Mouse (Mus musculus): ENCODE data around the gene Fam107b. TPM values are rescaled to one million over a fixed set of nuclear protein-coding genes. Genes with fewer than 3 reads are reported as not detected.

Fam107b gene
- polyA plus RNA-seq, 1 experiment, result 33.9 TPM

DNA sequence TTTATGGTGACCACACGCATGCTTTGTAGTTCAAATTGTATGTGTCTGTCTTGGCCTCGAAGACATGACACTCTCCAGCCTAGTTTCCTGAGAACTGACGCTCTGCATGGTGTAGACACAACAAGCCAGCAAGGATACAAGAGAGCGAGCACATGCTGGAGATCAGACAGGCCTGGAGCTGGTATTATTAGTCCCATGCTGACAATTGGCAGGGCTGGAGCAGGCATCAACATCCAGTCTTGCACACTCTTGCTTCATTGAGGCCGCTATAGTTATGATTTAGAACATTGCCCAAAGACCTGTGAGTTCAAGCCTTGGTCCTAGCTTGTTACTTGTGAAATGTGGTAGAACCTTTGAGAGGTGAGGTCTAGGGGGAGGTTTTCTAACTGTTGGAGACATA, 66.5 kb downstream of the Fam107b start:
- DNase-seq (ENCODE audit: low read depth), result no peak

DNA sequence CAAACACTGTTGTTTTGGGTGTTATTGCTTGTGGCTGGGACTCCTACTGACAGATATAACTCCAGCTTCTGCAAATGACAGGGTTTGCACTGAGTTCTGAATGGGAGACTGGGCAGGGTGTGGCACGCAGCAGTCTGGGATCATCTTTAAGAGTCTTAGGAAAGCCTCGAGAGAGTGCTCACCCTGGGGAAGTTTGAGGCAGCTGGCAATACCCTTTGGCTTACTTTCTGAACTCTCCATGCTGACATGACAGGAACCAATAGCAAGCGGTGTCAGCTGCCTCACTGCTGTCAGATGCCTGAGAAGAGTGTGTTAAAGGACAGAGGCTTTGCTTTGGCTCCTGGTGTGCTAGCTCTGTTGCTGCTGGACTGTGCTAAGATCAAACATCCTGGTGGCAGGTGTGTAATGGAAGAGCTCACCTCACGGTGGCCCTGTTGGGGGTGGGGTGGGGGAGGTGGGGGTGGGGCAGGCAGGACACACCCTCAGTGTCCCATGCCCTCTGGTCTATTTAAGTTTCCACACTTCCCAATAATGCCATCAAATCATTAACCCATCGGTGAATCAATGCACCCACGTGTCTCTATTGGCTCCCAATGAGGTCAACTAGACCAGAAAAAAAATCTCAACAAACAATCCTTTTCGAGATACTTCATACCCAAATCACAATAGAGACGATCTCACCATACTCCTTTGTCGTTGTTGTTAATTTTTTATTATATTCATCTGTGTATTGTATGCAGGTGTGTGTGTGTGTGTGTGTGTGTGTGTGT, 70.9 kb downstream of the Fam107b start:
- no peak for DNase-seq (ENCODE audit: low read depth)
- TF ChIP-seq POLR2A (IDR thresholded peaks at IDR 0.05; ENCODE audit: borderline replicate concordance, extremely low read depth, insufficient read depth, insufficient read length, poor library complexity, severe bottlenecking) (no peak), CTCF (IDR thresholded peaks at IDR 0.05; ENCODE audit: borderline replicate concordance, extremely low read depth, insufficient read depth, insufficient read length) (no peak)

More for the DNA sequence above, 66.5 kb downstream of the Fam107b start:
- TF ChIP-seq CTCF (IDR thresholded peaks at IDR 0.05; ENCODE audit: borderline replicate concordance, extremely low read depth, insufficient read depth, insufficient read length), result no peak
- TF ChIP-seq POLR2A (IDR thresholded peaks at IDR 0.05; ENCODE audit: borderline replicate concordance, extremely low read depth, insufficient read depth, insufficient read length, poor library complexity, severe bottlenecking), result no peak

DNA sequence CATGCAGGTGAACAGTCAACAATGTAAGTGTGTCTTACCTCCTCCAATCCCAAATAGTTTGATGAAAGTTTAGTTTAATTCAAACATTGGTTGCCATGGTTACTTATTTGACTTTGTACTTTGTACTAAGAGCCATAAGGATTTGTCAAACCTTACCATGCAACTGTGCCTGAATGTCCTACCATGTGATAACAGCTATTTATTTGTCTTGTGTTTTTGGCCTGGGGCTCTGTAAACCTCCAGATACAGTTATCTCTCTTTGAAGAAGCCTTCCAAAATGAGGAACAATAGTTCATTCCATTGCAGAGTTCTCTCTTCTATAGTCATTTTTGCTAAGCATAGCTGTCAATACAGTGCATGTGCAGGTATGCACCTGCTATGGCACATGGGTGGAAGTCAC, 72.7 kb downstream of the Fam107b start:
- no peak for DNase-seq (ENCODE audit: low read depth)

DNA sequence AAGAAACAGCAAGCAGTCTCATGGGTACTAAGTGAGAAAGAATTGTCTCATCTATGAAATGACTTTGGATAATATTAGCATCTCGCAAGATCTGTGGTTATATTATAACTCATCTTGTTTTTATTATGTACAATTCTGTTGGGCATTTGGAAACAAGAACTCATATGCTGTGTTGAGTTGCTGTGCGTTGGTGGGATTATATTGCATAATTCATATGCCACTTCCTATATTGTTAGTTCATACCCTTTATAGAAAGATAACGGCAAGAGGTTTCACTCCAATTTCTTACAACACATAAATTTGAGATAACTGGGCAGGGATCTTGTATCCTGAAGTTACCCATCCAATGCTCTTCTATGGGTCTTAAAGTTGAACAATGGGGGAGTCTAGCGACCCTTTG, 75.5 kb downstream of the Fam107b start:
- DNase-seq (ENCODE audit: low read depth), result no peak
- TF ChIP-seq POLR2A (IDR thresholded peaks at IDR 0.05; ENCODE audit: borderline replicate concordance, extremely low read depth, insufficient read depth, insufficient read length, poor library complexity, severe bottlenecking), result no peak
- TF ChIP-seq CTCF (IDR thresholded peaks at IDR 0.05; ENCODE audit: borderline replicate concordance, extremely low read depth, insufficient read depth, insufficient read length), result no peak

More for the DNA sequence above, 72.7 kb downstream of the Fam107b start:
- no peak for TF ChIP-seq POLR2A (IDR thresholded peaks at IDR 0.05; ENCODE audit: borderline replicate concordance, extremely low read depth, insufficient read depth, insufficient read length, poor library complexity, severe bottlenecking)
- no peak for TF ChIP-seq CTCF (IDR thresholded peaks at IDR 0.05; ENCODE audit: borderline replicate concordance, extremely low read depth, insufficient read depth, insufficient read length)

DNA sequence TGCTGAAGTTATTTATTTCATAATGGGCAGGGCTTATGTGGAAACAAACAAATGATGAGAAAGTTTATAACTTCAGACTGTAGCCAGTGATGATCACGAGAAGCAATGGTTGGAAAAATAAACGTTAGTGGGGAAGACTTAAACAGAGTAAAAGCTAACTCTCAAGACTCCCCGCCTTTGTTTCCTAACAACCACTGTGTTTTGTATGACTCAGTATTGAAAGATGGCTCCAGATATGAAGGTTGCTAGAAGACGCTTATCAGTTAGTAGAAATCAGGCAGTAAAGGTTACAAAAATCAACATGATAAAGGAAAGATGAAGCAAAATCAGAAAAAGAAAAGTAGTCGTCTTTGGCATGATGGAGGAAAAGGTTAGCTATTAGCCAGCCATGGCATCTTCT, 78.9 kb downstream of the Fam107b start:
- TF ChIP-seq CTCF (IDR thresholded peaks at IDR 0.05; ENCODE audit: borderline replicate concordance, extremely low read depth, insufficient read depth, insufficient read length), result no peak
- no peak for TF ChIP-seq POLR2A (IDR thresholded peaks at IDR 0.05; ENCODE audit: borderline replicate concordance, extremely low read depth, insufficient read depth, insufficient read length, poor library complexity, severe bottlenecking)
- no peak for DNase-seq (ENCODE audit: low read depth)

DNA sequence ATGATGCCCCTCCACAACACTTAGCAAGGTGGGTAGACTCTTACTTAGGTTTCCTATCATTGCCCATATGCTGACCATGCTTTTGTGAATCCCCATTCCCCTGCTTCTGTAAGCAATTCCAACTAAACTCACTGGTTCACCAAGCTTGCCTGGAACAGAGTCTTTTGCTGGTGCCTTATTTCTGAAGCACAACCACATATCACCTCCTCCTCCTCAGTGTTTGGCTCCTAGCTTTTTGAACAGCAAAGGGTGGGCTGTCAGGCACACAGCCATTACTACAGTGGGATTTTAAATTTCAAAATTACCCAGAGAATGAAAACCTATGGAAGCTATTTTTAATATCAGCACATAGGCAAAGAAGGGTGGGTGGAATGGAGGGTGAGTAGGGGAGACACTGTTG, 84.3 kb downstream of the Fam107b start:
- no peak for DNase-seq (ENCODE audit: low read depth)
- no peak for TF ChIP-seq POLR2A (IDR thresholded peaks at IDR 0.05; ENCODE audit: borderline replicate concordance, extremely low read depth, insufficient read depth, insufficient read length, poor library complexity, severe bottlenecking)
- no peak for TF ChIP-seq CTCF (IDR thresholded peaks at IDR 0.05; ENCODE audit: borderline replicate concordance, extremely low read depth, insufficient read depth, insufficient read length)

DNA sequence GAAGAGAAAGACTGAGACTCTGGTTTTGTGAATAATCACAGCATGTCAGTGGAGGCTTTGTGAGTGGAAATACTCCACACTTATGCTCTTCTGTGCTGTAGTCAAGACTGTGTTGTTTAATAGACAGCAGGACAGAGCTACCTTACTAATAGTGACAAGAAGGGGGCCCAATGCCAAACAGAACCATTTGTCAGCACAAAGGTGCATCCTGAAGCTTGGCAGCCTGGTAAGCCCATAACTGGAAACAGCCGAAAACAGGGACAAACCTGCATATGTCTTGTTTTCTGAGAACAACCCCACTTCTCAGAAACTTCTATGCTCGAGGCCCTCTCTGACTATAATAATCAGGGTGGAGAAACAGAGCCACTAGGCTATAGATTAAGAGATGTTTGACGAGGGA, 85.8 kb downstream of the Fam107b start:
- TF ChIP-seq POLR2A (IDR thresholded peaks at IDR 0.05; ENCODE audit: borderline replicate concordance, extremely low read depth, insufficient read depth, insufficient read length, poor library complexity, severe bottlenecking), result no peak
- DNase-seq (ENCODE audit: low read depth), result no peak

DNA sequence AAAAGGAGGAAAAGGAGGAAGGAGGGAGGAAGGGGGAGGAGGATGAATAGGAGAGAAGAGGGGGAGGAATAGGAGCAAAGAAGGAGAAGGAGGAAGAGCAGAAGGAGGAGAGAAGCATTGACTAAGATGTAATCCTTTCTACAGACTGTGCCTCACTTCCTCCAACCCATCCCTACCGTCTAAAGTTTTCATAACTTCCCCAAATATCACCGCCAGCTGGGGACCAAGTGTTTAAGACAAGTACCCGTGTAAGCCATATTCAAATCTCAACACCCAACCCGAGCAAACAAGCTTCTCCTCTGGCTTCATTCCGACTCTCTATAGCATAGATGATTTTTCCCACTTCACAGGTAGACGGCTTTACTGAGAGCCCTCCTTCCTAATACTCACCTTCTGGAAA, 86.5 kb downstream of the Fam107b start:
- DNase-seq (ENCODE audit: low read depth), result no peak

DNA sequence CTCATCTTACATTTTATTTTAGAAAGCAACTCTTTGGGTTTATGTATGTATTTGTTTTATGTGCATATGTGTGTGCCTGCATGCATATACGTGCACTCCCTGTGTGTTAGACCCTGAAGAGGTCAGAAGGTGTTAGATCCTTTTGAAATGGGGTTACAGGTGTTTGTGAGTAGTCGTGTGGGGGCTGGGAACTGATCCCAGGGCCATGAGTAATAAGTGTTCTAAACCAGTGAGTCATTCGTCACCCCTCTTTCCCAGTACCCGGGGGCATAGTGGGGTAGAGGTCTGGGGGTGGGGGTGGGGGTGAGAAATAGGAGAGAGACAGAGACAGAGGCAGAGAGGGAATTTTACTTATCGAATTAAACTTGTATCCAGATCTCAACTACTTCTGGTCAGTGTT, 87.1 kb downstream of the Fam107b start:
- TF ChIP-seq POLR2A (IDR thresholded peaks at IDR 0.05; ENCODE audit: borderline replicate concordance, extremely low read depth, insufficient read depth, insufficient read length, poor library complexity, severe bottlenecking) (no peak), CTCF (IDR thresholded peaks at IDR 0.05; ENCODE audit: borderline replicate concordance, extremely low read depth, insufficient read depth, insufficient read length) (no peak)
- no peak for DNase-seq (ENCODE audit: low read depth)

More for the DNA sequence above, 86.5 kb downstream of the Fam107b start:
- TF ChIP-seq POLR2A (IDR thresholded peaks at IDR 0.05; ENCODE audit: borderline replicate concordance, extremely low read depth, insufficient read depth, insufficient read length, poor library complexity, severe bottlenecking) (no peak), CTCF (IDR thresholded peaks at IDR 0.05; ENCODE audit: borderline replicate concordance, extremely low read depth, insufficient read depth, insufficient read length) (no peak)

DNA sequence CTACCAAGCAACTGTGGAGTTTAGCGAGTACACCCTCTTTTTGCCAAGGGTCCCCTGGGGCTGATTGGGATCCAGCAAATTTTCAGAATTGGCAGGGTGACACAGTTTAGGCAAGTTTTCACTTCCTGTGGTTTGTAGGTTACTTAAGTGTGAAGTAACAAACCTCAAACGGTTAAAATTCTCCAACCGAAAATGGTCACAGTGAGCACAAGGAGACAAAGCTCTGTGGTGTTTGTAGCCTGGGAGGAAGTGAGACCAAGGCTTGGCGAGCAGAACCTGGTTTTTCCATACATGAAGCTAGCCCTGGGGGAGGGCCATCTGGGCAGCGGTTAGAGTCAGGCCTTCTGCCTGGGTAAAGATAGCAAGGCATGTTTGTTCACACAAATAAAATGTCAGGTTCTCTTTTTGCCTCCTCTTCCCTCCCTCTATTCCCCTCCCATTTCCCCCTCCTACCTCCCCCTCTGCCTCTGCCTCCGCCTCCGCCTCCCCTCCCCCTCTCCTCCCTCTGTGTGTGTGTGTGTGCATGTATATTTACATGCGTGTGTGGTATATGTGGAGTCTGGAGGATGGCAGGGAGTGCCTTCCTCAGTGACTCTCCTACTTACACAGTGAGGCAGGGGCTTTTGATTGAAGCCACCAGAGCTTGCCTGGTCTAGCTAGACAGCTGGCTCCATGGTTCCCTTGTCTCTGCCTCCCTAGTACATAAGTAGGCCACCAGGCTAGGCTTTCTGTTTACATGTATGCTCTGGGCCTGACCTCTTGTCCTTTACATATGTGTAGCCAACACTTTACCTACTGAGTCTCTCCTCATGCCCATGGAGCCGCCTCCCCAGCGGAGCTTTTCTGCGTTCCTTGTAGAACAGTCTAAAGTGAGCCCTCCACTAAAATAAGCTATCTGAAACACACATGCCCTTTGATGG, 87.8 kb downstream of the Fam107b start:
- TF ChIP-seq CTCF (IDR thresholded peaks at IDR 0.05; ENCODE audit: borderline replicate concordance, extremely low read depth, insufficient read depth, insufficient read length), result no peak
- no peak for TF ChIP-seq POLR2A (IDR thresholded peaks at IDR 0.05; ENCODE audit: borderline replicate concordance, extremely low read depth, insufficient read depth, insufficient read length, poor library complexity, severe bottlenecking)
- DNase-seq (ENCODE audit: low read depth), result no peak

DNA sequence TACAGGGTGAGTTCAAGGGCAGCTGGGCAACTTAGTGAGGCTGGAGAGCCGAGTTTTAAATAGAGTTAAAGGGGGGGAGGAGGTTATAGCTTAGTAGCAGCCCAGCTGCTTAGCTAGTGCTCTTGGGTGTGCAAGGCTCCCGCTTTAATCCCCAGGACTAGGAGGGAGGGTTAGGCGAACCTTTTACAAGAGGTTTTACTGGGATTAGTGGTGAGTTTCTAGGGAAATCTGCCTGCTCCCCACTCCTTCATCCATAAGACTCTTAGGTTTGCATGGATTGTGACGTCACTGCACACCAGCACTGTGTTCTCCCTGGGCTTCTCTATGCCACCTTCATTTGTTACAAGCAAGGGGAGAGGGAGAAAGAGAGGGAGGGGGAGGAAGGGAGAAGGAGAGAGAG, 88.6 kb downstream of the Fam107b start:
- TF ChIP-seq CTCF (IDR thresholded peaks at IDR 0.05; ENCODE audit: borderline replicate concordance, extremely low read depth, insufficient read depth, insufficient read length), result no peak
- TF ChIP-seq POLR2A (IDR thresholded peaks at IDR 0.05; ENCODE audit: borderline replicate concordance, extremely low read depth, insufficient read depth, insufficient read length, poor library complexity, severe bottlenecking), result no peak

More for the DNA sequence above, 88.6 kb downstream of the Fam107b start:
- peak; percentile 26 for DNase-seq (ENCODE audit: low read depth)
